Mouse (Mus musculus): Measurements from ENCODE around the gene G3bp2.

The G3bp2 gene

DNA sequence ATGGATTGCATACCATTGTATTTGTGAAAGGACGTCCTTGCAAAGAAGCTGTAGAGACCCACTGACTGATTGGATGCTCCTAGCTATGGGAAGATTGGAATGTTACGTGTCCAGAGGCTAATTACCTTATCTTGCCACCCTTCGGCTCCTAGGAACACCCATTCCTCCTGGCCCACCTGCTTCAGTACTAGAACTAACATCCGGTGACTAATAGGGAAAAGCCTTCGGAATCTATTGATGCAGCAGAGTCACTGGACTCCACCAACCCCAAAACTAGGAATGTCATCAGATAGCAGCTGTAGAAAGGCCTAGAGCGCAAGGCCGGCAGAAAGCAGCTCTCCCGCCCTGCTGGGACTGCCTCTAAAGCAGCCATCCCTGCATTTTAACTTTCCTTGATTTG lies 18.1 kb upstream of the G3bp2 start:
- DNase-seq (ENCODE audit: low spot score in 2 of 2): no peak

DNA sequence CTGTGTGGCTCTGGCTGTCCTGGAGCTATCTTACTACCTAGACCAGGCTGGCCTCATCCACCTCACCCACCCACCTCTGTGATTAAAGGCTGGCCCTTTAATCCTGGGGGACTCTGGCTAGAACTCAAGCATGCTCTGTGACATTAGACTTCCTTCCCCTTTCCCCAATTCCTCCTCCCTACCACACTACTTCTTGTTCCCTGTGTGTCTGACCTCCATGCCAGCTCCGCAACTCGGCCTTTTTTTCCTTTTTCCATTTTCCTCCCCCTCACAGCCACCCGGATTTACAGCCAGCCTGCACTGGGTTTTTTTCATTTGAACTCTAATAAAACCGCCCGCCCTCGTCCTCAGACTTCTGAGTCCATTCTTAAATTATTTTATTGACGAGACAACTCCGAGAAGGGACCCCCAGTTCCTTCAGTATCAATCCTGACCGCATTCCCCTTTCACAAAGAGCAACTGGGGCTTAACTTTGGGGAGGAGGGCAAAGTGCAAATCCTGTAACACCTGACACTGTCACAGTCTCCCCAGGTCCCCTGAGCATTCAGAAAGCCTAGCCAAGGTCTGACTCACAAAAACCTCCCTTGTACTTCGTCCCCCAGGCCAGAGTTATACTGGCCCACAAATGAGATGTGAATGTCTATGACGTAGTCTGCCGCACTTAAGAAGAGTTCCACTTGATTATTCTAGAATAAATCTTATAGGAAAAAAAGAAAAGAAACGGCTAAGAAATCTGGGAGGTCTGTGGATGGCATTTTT lies 15.0 kb upstream of the G3bp2 start:
- no peak for DNase-seq (ENCODE audit: low spot score in 2 of 2)

DNA sequence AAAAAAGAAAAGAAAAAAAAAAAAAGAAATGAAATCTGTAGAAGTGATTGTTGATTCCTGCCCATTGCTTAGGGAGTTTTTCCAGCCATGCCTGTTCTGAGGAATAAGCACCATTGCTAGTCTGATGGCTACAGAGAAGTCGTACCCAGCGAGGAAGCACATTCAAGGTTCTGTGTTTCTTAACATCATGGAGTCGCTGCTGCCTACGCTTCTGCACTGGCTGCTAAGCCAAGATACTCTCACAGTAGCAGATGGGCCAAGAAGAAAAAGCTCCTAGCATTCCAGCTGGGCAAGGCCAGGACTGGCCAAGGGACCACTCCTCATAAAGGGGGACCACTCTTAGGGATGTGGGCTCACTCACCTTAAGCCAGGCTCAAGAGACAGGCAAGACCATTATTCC lies 14.3 kb upstream of the G3bp2 start:
- no peak for DNase-seq (ENCODE audit: low spot score in 2 of 2)

DNA sequence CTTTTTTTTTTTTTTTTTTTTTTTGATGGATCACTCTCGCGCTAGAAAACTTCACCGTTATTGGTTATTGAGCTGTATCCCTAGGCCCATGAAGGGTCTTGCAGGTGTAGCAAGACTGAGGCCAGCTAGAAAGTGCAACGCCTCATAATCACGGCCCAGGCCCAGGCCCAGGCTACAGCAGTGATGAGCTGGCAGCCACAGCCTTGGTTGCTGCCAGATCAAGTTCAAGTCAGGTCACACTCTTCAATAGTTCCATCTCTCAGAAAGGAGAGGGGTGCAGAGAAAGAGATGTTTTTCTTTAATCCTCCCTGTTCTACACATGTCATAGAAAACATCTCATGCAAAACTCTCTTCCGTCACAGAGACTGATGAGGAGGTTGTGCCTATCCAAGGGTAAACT lies 13.3 kb upstream of the G3bp2 start:
- DNase-seq (ENCODE audit: low spot score in 2 of 2): no peak

DNA sequence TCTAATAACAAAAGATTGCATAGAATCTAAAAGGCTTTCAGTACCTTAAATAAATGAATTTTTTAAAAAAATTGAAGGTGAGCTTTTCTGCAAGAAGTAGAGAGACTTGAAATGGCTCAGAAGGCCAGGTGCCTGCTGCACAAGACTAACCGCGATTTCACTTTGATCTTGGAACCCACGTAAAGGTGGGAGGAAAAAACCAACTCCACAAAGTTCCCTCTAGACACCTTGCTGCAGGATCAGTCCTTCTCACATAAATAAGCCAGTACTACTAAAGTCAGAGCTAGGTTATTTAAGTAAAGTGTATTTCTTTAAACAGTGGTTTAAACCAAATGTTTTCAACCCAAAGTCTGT lies 10.5 kb upstream of the G3bp2 start:
- DNase-seq (ENCODE audit: low spot score in 2 of 2): no peak

DNA sequence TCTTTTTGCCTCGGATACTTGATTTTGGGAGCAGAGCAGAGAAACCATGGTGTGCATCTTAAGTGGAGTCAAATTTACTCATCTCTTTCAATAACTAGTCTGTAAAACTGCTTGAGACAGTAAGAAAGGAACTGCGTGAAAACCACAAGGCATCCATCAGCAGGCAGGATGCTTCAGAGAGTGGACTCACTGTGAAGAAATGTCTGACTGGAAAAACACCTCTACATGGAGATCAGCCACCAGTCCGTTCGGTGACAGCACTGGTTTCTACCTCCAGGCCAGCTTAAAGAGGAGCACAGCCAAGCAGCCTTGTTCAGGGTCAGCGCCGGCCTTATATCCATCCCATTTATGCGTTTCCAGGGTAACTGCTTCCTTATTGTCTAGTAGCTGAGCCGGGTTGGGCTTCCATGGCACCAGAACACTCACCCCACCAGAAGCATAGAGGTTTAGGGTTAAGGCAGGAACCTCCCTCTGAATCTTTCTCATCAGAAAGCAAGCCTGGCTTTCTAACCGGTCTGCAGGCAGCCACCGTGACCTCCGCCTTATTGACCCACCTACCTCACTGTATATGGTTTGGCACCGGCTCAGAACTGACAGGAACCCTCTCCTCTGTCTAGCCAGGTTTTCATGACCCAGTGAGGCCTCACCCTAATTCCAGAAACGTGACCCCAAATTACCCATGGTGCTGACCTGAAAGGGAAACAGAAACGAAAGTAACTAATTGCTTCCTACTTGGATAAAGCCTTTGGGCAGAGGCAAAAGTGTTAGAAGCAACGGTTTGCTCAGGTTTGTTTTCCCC lies 9.9 kb upstream of the G3bp2 start:
- peak in 1 of 2 experiments; percentile 31 for DNase-seq (ENCODE audit: low spot score in 2 of 2)

DNA sequence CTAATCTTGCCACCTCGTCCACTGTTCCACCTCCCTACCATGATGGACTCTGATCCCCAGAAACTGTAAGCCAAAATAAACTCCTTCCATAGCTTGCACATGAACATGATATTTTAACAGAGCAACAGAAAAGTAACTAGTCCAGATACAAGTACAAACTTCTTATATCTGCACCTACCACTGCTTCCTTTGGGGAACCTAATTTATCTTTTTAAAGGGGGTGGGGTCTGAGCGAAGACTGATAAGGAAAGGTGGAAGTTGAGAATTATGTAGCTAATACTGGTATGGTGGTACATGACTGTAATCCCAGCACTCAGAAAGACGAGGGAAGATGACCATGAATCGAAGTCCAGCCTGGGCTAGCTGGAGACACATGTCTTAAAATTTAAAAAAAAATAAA lies 4.0 kb upstream of the G3bp2 start:
- no peak for DNase-seq (ENCODE audit: low spot score in 2 of 2)

DNA sequence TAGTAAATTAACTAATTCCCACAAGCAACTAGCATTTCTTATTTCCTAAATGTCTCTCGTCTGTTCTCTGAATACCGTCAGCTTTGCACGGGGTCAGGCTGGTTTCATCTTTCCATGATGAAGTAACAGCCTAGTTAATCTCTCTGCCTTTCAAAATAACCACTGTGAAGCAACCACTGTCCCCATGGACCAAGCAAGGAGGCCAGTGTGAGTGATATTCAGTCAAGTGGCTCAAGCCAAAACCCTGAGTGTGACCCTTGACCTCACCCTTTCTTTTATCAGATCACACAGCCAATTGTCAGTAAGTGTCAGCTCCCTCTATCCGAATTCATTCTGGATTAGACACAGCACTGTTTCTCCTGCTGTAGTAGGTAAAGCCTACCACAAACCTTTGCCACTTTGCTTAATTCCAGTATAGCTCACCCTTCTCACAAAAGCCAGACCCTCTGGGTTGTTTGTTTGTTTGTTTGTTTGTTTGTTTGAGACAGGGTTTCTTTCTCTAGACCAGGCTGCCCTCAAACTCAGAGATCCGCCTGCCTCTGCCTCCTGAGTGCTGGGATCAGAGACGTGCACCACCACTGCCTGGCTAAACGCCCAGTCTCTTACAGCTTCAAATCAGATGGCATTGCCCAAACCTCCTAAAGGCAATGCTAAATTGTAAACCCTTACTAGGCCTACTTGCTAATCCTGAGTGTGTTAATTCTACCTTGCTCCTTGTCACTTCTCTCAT lies 2.5 kb upstream of the G3bp2 start:
- DNase-seq (ENCODE audit: low spot score in 2 of 2): no peak

DNA sequence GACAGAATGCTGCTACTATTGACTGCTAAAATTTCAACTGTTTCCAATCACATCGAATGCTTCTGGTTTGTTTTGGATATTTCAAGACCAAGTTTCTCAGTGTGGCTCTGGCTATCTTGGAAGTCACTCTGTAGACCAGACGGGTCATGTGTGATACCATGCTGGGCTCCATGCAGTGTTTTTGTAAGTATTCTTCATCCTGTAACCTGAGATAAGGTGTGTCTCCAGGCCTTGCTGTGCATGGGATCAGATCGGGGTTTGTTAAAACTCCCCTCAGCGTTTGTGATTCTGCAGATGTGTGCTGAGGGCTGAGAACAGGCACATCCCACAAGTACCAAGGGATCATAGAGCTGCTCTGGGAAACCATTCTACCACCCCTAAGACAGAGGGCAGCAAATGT lies 1.7 kb upstream of the G3bp2 start:
- no peak for DNase-seq (ENCODE audit: low spot score in 2 of 2)

DNA sequence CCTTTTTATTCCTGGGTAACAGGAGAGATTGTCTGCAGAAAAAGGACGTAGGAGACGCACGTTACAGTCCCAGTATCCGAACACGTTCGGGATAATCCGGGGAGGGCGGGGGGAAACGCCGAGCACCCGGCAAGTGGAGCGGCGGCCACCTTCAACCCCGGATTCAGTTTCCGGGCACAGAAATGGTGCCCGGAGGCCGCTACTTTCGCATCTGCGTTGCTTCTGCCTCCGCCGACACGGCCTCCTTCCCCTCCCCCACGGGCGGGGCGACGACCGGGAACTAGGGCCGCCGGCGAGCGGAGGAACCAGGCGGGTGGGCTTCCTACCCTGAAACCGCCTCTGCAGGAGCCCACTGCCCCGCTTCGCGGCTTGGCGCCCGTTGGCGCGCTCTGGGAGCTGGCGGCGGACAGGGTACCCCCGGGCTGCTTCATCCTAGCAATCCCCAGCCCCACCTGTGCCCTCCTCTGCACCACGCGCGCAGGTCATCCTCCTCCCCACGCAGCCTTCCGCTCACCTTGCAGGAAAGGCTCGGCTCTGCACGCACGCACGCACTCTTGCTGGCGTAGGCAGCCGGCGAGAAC lies 608 bp downstream of the G3bp2 start:
- DNase-seq (ENCODE audit: low spot score in 2 of 2): peak; percentile 34 to 66

DNA sequence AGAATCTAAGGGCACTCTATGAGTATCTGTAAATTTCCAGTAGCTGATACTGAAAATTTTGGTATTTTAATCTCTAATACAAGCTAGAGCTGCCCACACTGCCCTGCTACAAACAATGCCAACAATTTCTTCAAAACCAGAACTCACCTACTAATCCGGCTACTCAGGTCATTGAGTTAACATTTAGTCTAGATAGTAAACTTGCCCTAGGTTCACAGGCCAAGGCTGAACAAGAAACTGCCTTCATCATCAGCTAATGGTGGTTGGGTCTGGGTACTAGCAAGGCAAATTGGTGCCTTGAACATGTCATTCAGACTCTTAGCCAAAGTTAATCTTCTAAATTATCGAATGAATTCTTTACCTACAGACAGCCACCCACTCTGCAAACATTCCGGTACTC lies 2.2 kb downstream of the G3bp2 start:
- no peak for DNase-seq (ENCODE audit: low spot score in 2 of 2)

DNA sequence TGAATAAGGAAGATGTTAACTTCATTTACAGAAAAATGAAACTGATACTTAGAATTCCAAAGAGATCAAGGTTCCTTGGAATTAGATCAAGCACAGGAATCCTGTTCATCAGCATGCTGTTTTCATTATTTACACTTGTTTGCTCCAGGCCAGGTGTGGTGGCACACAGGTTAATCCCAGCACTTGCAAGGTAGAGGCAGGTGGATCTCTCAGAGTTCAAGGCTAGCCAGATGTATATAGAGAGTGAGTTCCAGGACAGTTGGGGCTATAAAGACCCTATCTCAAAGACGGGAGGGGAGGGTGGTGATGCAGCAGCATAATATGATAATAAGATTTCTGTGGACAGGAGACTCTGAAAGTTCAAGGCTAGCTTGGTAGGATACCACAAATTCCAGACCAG lies 3.1 kb downstream of the G3bp2 start:
- DNase-seq (ENCODE audit: low spot score in 2 of 2): no peak

DNA sequence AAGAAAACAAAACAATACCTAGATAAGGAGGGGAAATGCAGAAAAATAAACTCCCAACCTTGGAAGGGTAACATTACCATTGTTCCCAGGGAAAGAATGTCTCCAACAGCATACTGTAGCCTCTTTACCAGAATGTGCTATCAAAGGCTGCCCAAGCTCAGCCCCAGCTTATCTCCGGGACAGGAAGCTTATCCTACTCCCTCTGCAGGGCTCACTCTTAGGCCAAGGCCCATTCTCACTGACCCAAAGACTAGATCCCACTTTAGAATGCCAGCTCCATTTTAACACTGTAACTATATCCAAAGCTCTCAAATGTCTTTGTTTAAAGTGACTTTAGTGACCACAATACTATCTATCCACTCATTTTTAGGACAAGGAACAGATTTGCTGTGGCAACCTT lies 4.2 kb downstream of the G3bp2 start:
- no peak for DNase-seq (ENCODE audit: low spot score in 2 of 2)

DNA sequence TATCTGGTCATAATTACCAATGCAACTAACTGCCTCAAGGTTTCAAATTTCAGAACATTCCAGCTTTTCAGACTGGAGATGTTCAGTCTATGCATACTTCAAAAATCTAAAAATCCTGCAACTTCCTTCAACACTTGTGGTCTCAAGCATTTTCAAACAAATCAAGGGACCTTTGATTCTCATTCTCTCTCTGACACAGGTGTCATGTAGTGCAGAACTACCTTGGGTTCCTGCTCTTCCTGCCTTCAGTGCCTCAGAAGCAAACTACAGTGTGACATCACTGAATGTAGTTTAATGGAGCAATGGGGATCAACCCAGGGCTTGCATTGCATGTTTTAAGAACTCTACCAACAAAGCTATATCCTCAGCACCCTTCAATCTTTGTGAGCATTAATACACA lies 4.8 kb downstream of the G3bp2 start:
- no peak for DNase-seq (ENCODE audit: low spot score in 2 of 2)

DNA sequence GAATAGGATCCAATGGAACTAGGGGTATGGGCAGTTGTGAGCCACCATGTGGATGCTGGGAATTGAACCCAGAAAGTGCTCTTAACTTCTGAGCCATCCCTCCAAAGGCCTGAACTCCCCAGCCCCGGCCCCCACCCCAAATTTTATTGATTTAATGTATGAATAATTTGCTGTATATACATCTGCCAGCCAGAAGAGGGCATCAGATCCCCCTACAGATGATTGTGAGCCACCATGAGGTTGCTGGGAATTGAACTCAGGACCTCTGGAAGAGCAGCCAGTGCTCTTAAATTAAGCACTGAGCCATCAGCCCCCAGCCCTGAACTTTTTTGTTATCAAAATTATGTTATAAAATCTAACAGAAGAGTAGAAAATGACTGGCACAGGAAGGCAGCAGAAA lies 7.2 kb downstream of the G3bp2 start:
- DNase-seq (ENCODE audit: low spot score in 2 of 2): no peak

DNA sequence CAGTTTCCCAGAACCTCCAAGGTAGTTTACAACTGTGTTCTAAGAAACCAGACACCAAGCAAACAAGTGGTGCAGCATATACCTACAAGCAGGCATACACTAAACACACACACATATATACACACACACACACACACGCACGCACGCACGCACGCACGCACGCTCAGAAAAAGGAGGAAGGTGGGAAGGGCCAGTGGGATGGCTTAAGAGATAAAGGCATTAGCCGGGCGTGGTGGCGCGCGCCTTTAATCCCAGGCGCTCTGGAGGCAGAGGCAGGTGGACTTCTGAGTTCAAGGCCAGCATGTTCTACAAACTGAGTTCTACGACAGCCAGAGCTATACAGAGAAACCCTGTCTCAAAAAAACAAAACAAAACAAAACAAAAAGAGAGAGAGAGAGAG lies 9.5 kb downstream of the G3bp2 start:
- DNase-seq (ENCODE audit: low spot score in 2 of 2): no peak

DNA sequence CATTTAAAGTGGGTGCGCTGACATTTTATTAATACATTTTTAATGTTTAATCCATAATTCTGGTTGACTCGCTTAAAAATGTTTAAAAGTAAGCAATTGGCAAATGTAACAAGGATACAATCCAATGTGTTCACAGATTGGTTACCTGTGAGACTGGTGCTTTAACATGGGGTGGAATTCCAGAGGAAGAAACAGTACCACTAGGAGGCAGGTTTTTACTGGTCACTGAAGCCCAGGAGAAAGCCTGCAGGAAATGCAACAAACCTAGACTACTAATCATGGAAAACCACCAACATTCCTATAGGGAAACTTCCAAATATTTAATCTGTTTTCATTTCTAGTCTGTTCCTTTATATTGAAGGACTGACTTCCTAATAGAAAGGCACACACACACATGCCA lies 20.3 kb downstream of the G3bp2 start:
- DNase-seq (ENCODE audit: low spot score in 2 of 2): no peak

DNA sequence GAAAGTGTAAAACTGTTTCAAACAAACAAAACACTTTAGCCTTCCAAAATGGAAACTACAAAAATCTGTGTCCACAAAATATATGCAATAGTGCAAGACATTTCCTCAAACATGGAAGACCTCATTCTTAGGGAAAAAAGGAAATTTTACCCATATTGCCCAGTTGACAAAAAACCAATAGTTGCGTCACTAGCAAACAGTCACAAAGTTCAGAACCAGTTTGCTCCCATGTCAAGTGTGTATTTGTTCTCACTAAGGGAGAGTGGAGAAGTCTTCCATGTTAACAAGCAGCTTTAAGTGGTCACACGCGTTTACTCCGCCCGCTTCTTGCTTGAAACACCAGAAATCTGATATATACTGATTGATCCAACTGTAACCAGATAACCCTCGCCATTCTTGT lies 30.7 kb downstream of the G3bp2 start:
- DNase-seq (ENCODE audit: low spot score in 2 of 2): no peak

DNA sequence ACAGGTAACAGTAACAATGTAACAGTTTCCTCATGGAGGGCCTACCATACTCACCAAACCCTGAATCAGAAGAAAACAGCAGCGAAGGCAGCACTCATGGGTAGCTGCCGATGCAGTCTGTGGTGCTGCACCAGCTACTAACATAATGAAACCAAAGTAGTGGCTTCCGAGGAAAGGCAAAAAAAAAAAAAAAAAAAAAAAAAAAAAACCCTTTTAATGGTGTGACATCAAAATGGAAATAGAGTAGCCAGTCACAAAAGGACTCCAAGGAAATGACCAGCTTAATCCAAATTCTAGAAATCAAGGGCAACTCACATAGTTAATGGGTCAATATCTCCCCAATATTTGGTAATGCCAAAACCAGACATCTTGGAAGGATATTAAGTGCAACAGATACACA lies 33.1 kb downstream of the G3bp2 start:
- no peak for DNase-seq (ENCODE audit: low spot score in 2 of 2)

DNA sequence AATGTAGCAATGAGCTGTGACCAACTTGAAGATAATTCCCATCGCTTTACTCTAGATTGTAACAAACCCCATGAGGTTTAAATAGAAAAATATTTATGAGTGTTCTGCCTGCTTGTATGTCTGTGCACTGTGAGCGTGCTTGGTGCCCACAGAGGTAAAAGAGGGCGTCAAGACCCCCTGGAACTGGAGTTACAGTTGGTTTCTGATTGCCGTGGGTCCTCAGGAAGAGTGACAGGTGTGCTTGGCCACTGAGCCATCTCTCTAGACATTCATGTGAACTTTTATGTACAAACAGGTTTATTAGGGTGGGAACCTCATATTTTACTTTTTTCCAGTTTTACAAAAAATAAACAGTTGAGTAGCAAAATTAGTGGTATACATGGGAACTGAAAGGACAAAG lies 39.7 kb downstream of the G3bp2 start, which contains the start of gene Cdkl2:
Gene Cdkl2 (minus strand): TSS at position 101 of the 400 bp plus-strand sequence.
- DNase-seq (ENCODE audit: low spot score in 2 of 2): no peak

DNA sequence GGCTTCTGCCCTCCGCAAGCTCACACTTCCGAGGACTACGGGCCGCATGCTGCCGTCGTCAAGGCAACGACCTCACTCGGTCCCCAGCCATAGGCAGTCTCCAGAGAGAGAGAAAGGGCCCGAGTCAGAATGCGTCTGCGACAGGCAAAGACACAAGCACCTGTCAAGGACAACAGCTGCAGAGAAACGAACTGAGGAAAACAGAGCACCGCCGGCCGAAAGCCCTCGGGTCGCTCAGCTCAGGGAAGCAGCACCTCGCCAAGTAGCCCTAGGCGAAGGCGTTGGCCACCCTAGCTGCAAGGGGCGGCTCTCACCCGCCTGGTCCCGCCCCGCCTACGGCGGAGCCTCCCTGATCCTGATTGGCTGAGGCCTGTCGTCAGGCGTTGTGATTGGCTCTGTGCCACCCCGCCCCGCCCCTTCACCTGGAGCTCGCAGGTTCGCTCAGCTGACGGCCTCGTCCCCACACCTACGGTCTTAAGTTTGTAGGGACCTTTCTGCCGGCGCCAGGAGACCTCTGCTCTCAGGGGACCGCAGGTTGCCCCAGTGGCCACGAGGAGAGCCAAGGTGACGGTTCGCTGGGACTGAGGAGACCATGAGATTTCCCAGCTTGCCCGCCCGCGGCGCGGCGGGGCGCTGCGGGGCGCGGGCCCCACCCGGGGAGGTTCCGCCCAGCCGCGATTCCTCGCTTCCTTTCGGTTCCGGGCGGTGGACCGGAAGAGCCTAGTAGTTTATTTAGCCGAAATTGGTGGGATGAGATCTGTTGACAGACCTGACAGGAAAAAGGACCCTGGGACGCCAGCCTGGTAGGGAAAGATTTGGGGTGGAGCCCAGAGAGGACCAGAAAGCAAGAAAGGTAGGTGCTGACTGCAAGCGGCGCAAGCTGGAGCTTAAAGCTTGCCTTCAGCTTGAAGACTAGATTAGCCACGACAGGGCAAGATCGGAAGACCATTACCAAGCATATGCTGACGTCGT lies 40.9 kb downstream of the G3bp2 start:
- DNase-seq (ENCODE audit: low spot score in 2 of 2): peak; percentile 96 to 98
